Mouse (Mus musculus) forebrain, embryonic 11.5 days (tissue): ENCODE measurements at regions not wholly inside any gene's neighbourhood (a gene's known extent, or its start where the extent isn't known, plus 50 kb on each side); places are given as distances from the start of the nearest gene placed in this dataset.
A peak's percentile ranks its signal among the peaks of the same experiment; 100 is the strongest.

ENCODE experiments used
- ATAC-seq: fragments of 200-750 bp; cut with Nextera tagmentation; replicated peaks from 2 replicates; pipeline ENCODE4 v1.8.0; 2017; ENCODE audit warnings: moderate TSS enrichment; ENCODE audit not compliant: low FRiP score
- DNase-seq: peaks from one replicate; pipeline ENCODE4 v3.0.0-alpha.2; 2017; ENCODE audit warnings: low spot score
- H3K27ac ChIP-seq: fragments of 300-500 bp; sonication (generic); 2 replicates; pipeline ENCODE4 v1.5.1; 2014; ENCODE audit warnings: low read depth, low read length
- H3K27me3 ChIP-seq: fragments of 300-500 bp; sonication (generic); 2 replicates; pipeline ENCODE4 v1.6.1; 2014; ENCODE audit warnings: mild to moderate bottlenecking, low read length, mixed read lengths; ENCODE audit not compliant: control insufficient read depth, insufficient read depth
- H3K36me3 ChIP-seq: fragments of 300-500 bp; sonication (generic); 2 replicates; pipeline ENCODE4 v1.6.1; 2014; ENCODE audit warnings: mild to moderate bottlenecking, low read length, moderate library complexity, mixed read lengths; ENCODE audit not compliant: control insufficient read depth, insufficient read depth
- H3K4me1 ChIP-seq: fragments of 300-500 bp; sonication (generic); replicated peaks from 2 replicates; pipeline ENCODE4 v1.6.1; 2014; ENCODE audit warnings: low read length, mixed read lengths; ENCODE audit not compliant: control insufficient read depth, insufficient read depth
- H3K4me2 ChIP-seq: fragments of 300-500 bp; sonication (generic); 2 replicates; pipeline ENCODE4 v1.6.1; 2014; ENCODE audit warnings: low read depth, mild to moderate bottlenecking, low read length, moderate library complexity, mixed read lengths; ENCODE audit not compliant: severe bottlenecking
- H3K4me3 ChIP-seq: fragments of 300-500 bp; sonication (generic); 2 replicates; pipeline ENCODE4 v1.5.1; 2014; ENCODE audit warnings: low read depth, low read length
- H3K9ac ChIP-seq: fragments of 300-500 bp; sonication (generic); 2 replicates; pipeline ENCODE4 v1.6.1; 2014; ENCODE audit warnings: low read length
- H3K9me3 ChIP-seq: fragments of 300-500 bp; sonication (generic); 2 replicates; pipeline ENCODE4 v1.6.1; 2016; ENCODE audit warnings: low read length, mixed read lengths; ENCODE audit not compliant: control insufficient read depth
- WGBS: fragments of 180-500 bp; shearing (Covaris S2); extraction: QIAGEN DNeasy Blood & Tissue Kit; methylation state at CpG from one replicate; pipeline ENCODE4 v1.1.7; 2014; 5-methylcytosine and 5-hydroxymethylcytosine counted together

DNA sequence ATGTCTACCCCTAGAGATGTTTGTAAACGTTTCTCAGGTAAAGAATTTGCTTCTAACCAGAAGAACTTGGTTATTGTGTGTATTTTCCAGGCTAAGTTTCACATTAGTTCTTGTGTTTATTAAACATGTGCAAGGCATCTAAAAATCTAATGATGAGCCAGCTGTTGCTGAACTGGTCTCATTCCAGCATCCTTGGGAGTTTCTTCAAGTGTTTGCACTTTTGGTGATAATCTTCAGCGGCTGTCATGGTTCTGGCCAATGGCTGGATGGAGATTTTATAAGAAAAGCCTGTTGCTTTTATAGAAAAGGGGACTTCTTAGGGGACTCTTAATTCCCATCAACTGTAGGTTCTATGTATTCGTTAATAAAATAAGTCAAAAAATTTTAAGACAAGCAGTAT, 229.1 kb downstream of the Gm11146 start:
- WGBS, result 92% methylated on average over 3 of the region's 3 CpGs
- ATAC-seq (no peak), DNase-seq (no peak)
- H3K4me2 ChIP-seq, result no peak overlapping the region
- no peaks in the 10 kb centered on the region for H3K36me3 ChIP-seq
- H3K4me3 ChIP-seq, result no peak overlapping the region
- H3K9ac ChIP-seq, result no peak overlapping the region
- H3K27me3 ChIP-seq, result no peaks in the 10 kb centered on the region
- H3K27ac ChIP-seq, result no peak overlapping the region
- no peaks in the 10 kb centered on the region; the same call in 1 of the 2 replicates for H3K4me1 ChIP-seq
- no peaks in the 10 kb centered on the region for H3K9me3 ChIP-seq

DNA sequence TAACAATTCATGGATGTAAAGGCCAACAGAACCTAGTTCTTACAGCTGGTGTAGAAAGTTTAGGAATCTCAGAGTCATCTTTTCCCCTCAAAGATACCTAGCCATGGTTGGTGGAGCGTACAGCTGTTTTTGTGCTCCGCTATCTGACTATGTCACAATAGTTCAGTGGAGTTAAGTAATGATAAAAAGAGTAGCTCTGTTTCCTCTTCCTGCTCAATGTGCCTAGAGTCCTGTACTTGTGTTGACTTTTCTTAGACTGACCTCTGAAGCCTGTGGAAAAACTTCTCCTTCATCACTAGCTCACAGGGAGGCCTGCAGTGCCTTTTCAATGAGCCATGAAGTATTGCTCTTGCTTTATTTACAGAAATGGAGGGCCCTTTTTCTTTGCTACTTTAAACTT, 232.1 kb downstream of the Gm11146 start:
- no peaks in the 10 kb centered on the region for H3K9me3 ChIP-seq
- ATAC-seq (no peak), DNase-seq (no peak)
- no peak overlapping the region for H3K4me3 ChIP-seq
- no peaks in the 10 kb centered on the region for H3K36me3 ChIP-seq
- H3K27me3 ChIP-seq, result no peaks in the 10 kb centered on the region
- WGBS, result 94% methylated on average over 2 of the region's 2 CpGs
- no peak overlapping the region for H3K4me2 ChIP-seq
- no peaks in the 10 kb centered on the region; the same call in 1 of the 2 replicates for H3K4me1 ChIP-seq
- H3K27ac ChIP-seq, result no peak overlapping the region
- H3K9ac ChIP-seq, result no peak overlapping the region

DNA sequence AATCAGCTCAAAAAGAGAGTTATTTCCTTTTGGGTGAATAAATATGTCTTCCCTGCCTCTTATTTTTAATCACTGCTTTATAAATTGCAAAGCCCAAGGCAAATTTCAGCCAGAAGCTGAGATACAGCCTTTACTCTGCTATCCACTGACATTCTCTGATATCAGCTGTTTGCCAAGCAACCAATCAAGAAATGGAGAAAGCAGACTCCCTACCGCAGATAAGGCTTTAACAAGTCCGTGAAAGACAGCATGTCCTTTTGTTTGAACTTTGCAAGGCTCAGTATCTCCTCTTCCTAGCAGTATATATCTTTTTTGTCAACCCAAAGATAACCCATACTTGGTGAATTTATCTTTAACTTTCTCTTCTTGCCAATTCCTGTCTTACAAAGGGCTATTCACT, 236.6 kb downstream of the Gm11146 start:
- Histone ChIP-seq H3K27me3 (no peaks in the 10 kb centered on the region), H3K9ac (no peak overlapping the region), H3K9me3 (no peaks in the 10 kb centered on the region), H3K36me3 (no peaks in the 10 kb centered on the region), H3K4me1 (no peaks in the 10 kb centered on the region; the same call in 1 of the 2 replicates), H3K4me3 (no peak overlapping the region), H3K4me2 (no peak overlapping the region), H3K27ac (no peak overlapping the region)
- DNase-seq (no peak), ATAC-seq (no peak)
- 74% methylated on average over 2 of the region's 2 CpGs for WGBS

DNA sequence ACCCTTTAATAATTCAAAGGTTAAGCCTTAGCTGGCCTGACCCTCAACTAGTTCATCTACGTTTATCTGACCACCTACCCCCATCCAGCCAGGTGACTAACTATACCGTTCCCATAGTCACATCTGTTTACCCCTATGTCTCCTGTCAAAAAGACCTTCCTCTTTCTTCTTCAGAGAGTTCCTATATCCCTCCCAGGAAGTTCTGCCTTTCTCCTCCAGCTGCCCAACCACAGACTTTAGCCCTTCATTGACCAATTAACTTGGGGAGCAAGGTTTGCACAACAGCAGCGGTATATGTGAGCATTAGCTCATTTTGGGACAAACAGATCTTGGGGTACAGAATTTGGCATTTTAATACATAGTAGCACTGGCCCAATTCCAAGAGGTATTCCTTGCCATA, 237.5 kb downstream of the Gm11146 start:
- no peaks in the 10 kb centered on the region for H3K4me1 ChIP-seq
- H3K27me3 ChIP-seq, result no peaks in the 10 kb centered on the region
- no peaks in the 10 kb centered on the region for H3K36me3 ChIP-seq
- H3K4me2 ChIP-seq, result no peak overlapping the region
- H3K27ac ChIP-seq, result no peak overlapping the region
- WGBS, result 91% methylated on average over 3 of the region's 3 CpGs
- ATAC-seq, result no peak
- H3K9me3 ChIP-seq, result no peaks in the 10 kb centered on the region
- no peak for DNase-seq
- H3K9ac ChIP-seq, result no peak overlapping the region
- H3K4me3 ChIP-seq, result no peak overlapping the region

DNA sequence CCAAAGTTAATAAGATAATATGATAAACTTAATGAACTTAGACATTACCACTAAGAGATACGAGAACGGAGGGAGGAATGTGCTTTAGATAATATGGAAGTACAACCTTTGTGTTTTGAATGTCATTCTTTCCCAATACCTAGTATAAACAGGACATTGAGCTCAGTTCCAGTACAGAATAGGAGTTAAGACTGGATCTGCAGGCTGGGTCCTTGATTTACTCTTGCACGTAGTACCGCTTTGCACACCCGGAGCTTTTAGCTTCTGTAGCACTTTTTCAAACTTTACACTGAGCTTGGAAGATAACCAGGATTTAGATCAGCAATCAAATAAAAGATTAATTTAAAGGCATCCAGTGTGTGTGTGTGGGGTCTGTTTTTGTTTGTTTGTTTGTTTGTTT, 242.7 kb downstream of the Gm11146 start:
- Histone ChIP-seq H3K36me3 (no peaks in the 10 kb centered on the region), H3K4me2 (no peak overlapping the region), H3K4me1 (no peaks in the 10 kb centered on the region), H3K27ac (no peak overlapping the region), H3K9me3 (no peaks in the 10 kb centered on the region), H3K9ac (no peak overlapping the region), H3K4me3 (no peak overlapping the region), H3K27me3 (no peaks in the 10 kb centered on the region)
- no peak for ATAC-seq
- no peak for DNase-seq
- WGBS, result 90% methylated on average over 5 of the region's 5 CpGs

DNA sequence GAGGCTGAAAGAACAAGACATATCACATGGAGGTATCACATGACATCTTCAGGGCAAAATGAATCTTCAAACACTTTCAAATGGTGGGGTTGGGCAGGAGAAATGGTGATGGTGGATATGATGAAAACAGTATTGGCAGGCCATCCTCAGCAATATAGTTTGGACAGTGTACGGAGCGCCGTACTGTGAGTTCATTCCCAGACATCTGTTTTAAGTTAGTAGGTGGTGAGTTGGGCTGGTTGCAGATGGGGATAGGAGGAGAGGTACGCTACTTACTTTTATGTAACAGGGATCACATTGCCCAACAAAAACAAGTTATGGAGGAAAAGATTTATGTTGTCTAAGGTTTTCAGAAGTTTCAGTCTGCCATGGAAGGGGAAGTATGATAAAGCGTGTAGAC, 246.6 kb downstream of the Gm11146 start:
- Histone ChIP-seq H3K4me3 (no peak overlapping the region), H3K4me2 (no peak overlapping the region), H3K4me1 (no peaks in the 10 kb centered on the region), H3K9me3 (no peaks in the 10 kb centered on the region), H3K27ac (no peak overlapping the region), H3K9ac (no peak overlapping the region), H3K27me3 (no peaks in the 10 kb centered on the region), H3K36me3 (no peaks in the 10 kb centered on the region; the same call in 1 of the 2 replicates)
- 87% methylated on average over 5 of the region's 5 CpGs for WGBS
- ATAC-seq, result no peak
- DNase-seq, result no peak

DNA sequence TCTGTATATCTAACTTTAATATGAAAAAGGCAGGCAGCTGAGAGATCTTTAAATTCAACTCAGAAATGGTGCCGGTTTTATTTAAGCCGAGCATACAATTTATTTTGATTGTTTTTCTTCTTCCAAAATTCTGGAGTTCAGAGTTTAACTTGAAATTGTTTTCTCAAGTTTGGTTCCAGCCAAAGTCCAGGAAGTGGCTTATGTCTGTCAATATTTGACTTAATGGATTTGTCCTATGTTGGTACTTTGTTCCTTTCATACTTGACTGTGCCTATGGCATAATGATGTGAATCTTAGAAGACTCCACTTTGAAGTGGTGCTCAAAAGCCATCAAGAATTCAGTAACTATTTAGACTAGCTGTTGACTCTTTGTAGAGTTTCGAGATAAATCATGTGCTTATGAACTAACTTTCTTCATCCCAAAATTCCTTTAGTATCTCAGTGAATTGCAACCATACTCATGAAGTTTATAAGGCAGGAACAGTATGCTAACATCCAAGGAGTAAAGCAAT, 247.6 kb downstream of the Gm11146 start:
- Histone ChIP-seq H3K4me1 (no peaks in the 10 kb centered on the region), H3K4me3 (no peak overlapping the region), H3K27ac (no peak overlapping the region), H3K9ac (no peak overlapping the region), H3K9me3 (no peaks in the 10 kb centered on the region), H3K36me3 (no peaks in the 10 kb centered on the region; the same call in 1 of the 2 replicates), H3K4me2 (no peak overlapping the region), H3K27me3 (no peaks in the 10 kb centered on the region)
- no peak for DNase-seq
- no peak for ATAC-seq
- WGBS, result 95% methylated on average over 3 of the region's 3 CpGs

DNA sequence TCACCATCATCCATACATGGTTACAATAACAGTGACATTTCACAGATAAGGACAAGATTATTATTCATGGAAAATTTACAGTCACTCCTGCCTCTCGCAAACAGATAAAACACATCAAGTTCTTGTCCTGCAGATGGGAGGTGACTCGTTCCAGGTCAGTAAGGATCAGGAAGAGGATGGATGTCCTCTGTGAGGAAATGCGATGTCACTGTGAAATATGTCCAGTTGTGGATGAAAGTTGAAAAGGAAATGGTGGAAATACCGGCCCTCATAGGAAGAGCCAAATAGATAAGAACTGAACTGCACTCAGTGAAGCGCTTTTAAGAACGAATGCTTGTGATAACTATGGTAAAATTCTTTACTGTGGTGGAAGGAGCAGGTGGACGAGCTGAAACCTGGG, 255.8 kb downstream of the Gm11146 start:
- Histone ChIP-seq H3K4me2 (no peak overlapping the region), H3K4me3 (no peak overlapping the region), H3K9me3 (no peaks in the 10 kb centered on the region), H3K27me3 (no peaks in the 10 kb centered on the region), H3K27ac (no peak overlapping the region), H3K9ac (no peak overlapping the region), H3K4me1 (no peaks in the 10 kb centered on the region), H3K36me3 (no peaks in the 10 kb centered on the region; the same call in 1 of the 2 replicates)
- 92% methylated on average over 7 of the region's 7 CpGs for WGBS
- ATAC-seq (no peak), DNase-seq (no peak)

DNA sequence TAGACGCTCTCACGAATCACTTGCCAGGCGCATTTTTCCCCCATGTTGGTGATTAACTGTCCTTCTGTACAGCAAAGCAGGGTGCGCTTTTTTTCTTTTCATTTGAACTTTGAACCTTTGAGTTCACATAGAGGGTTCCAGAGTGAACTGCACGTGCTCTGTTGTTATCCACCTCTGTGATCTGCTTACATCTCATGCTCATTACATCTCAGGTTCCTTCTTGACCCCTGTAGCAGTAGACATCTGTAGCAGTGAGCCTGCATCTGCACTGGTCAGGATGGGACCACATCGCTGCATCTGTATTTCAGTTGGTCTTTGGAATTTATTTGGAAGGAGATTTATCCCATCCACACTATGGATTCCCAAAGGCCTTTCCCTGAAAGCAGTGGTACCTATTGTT, 269.6 kb downstream of the Gm11146 start:
- no peak overlapping the region; the same call in 1 of the 2 replicates for H3K9ac ChIP-seq
- ATAC-seq, result no peak

More for the DNA sequence above, 269.6 kb downstream of the Gm11146 start:
- Histone ChIP-seq H3K4me1 (peaks cover 2% of the 10 kb centered on the region), H3K9me3 (no peaks in the 10 kb centered on the region), H3K4me2 (peak overlapping the region; percentile 25; the same call in 1 of the 2 replicates), H3K36me3 (peaks cover 5% of the 10 kb centered on the region), H3K27me3 (no peaks in the 10 kb centered on the region), H3K27ac (no peak overlapping the region), H3K4me3 (peak overlapping the region; percentile 0; the same call in 1 of the 2 replicates)
- DNase-seq, result no peak
- 71% methylated on average over 6 of the region's 6 CpGs for WGBS
